Mouse (Mus musculus) heart, postnatal 0 days (tissue): Measurements from ENCODE around the gene Nid2.

Source experiments
- CTCF ChIP-seq: IDR thresholded peaks from 2 replicates; pipeline ENCODE4 v1.5.1; 2016; ENCODE audit warnings: antibody characterized with exemption, control low read depth, low read depth
- EP300 ChIP-seq: IDR thresholded peaks from 2 replicates; pipeline ENCODE4 v1.6.1; 2016; ENCODE audit warnings: antibody characterized with exemption, low read depth

DNA sequence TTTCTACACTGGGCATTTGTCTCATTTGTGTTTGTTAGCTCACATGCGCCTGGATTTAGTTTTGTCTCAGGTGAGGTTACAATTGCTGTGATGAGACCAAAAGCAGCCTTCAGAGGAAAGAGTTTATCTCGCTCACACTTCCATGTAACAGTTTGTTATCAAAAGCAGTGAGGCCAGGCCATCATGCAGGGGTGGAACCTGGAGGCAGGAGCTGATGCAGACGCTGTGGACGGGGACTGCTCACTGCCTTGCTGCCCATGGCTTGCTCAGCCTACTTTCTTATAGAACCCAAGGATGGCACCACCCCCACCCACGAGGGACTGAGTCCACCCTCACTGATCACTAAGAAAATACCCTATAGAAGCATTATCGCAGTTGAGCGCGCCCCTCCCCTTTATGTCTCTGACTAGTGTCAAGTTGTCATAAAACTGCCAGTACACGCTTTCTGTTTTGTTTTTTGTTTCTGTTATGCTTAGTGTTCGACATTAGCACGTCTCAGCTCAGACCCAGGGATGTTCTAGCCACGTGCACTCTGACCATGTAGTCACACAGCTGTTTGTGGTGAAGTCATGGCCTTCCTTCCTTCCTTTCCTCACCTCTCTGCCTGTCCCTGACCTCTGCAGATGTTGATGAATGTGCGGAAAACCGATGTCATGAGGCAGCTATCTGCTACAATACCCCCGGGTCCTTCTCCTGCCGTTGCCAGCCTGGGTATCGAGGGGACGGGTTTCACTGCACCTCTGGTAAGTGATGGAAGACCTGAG is 45.7 kb downstream of the Nid2 start:
- TF ChIP-seq CTCF (no peak), EP300 (no peak)
